Mouse (Mus musculus): Measurements from ENCODE around the gene Nlrx1. TPM values are rescaled to one million over a fixed set of nuclear protein-coding genes. Genes with fewer than 3 reads are reported as not detected.

Nlrx1 gene
- polyA plus RNA-seq, 1 experiment from 2014 or later: 3.2 TPM

DNA sequence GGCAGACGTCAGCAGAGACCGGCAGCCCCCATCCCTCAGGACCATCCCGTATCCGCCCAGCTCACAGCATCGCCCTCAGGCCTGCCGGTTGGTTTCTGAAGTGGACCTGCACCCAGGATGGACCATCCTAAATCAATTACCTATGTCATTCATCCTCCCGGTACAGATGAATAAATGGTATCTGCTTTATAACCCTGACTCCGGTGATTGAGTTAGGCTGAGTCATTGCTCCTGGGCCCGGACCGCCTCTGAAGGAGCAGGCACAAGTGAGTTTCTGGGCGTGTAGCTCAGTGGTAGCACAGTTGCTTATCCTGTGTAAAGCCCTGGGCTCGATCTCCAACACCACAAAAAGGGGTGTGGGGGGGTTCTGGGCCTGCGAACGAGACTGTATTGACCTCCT lies 7.0 kb downstream of the Nlrx1 start:
- Histone ChIP-seq H3K4me1 (replicated peaks; ENCODE audit: control insufficient read depth, insufficient read depth, low read length) (no peaks in the 10 kb centered on the region), H3K9ac (ENCODE audit: low read length) (no peak overlapping the region), H3K9me3 (ENCODE audit: control insufficient read depth, low read length) (no peaks in the 10 kb centered on the region), H3K36me3 (ENCODE audit: control insufficient read depth, insufficient read depth, low read length) (no peaks in the 10 kb centered on the region), H3K4me2 (ENCODE audit: low read depth, low read length, severe bottlenecking) (no peak overlapping the region), H3K27ac (ENCODE audit: low read depth, low read length) (no peak overlapping the region), H3K4me3 (ENCODE audit: low read depth, low read length) (no peak overlapping the region), H3K27me3 (ENCODE audit: control insufficient read depth, insufficient read depth, low read length) (no peaks in the 10 kb centered on the region)
- DNase-seq (ENCODE audit: low spot score) (no peak), ATAC-seq (replicated peaks; ENCODE audit: low FRiP score) (no peak)
- WGBS: 91% methylated on average over 14 of the region's 14 CpGs

- Histone ChIP-seq H3K4me3 (ENCODE audit: low read depth, low read length) (no peak overlapping the region), H3K4me2 (ENCODE audit: low read depth, low read length, severe bottlenecking) (no peak overlapping the region), H3K27ac (ENCODE audit: low read depth, low read length) (no peak overlapping the region), H3K36me3 (ENCODE audit: control insufficient read depth, insufficient read depth, low read length) (no peaks in the 10 kb centered on the region), H3K9me3 (ENCODE audit: control insufficient read depth, low read length) (no peaks in the 10 kb centered on the region), H3K27me3 (ENCODE audit: control insufficient read depth, insufficient read depth, low read length) (no peaks in the 10 kb centered on the region), H3K9ac (ENCODE audit: low read length) (no peak overlapping the region), H3K4me1 (replicated peaks; ENCODE audit: control insufficient read depth, insufficient read depth, low read length) (peaks cover 10% of the 10 kb centered on the region; the same call in 1 of the 2 replicates)
- DNase-seq (ENCODE audit: low spot score) (no peak), ATAC-seq (replicated peaks; ENCODE audit: low FRiP score) (no peak)
- WGBS: 84% methylated on average over 10 of the region's 10 CpGs
Measured at GRCm38 (mm10) chr9:44259014-44259413, 9.4 kb downstream of the Nlrx1 start.

GRCm38 (mm10) chr9:44256213-44256612 lies 12.2 kb downstream of the Nlrx1 start:
- H3K9me3 ChIP-seq (ENCODE audit: control insufficient read depth, low read length): no peaks in the 10 kb centered on the region
- ATAC-seq (replicated peaks; ENCODE audit: low FRiP score) (no peak), DNase-seq (ENCODE audit: low spot score) (no peak)
- 84% methylated on average over 8 of the region's 8 CpGs for WGBS
- no peak overlapping the region for H3K4me3 ChIP-seq (ENCODE audit: low read depth, low read length)
- H3K36me3 ChIP-seq (ENCODE audit: control insufficient read depth, insufficient read depth, low read length): no peaks in the 10 kb centered on the region
- H3K27me3 ChIP-seq (ENCODE audit: control insufficient read depth, insufficient read depth, low read length): no peaks in the 10 kb centered on the region
- no peak overlapping the region for H3K4me2 ChIP-seq (ENCODE audit: low read depth, low read length, severe bottlenecking)
- H3K4me1 ChIP-seq (replicated peaks; ENCODE audit: control insufficient read depth, insufficient read depth, low read length): peaks cover 11% of the 10 kb centered on the region; the same call in 1 of the 2 replicates
- H3K9ac ChIP-seq (ENCODE audit: low read length): no peak overlapping the region
- H3K27ac ChIP-seq (ENCODE audit: low read depth, low read length): no peak overlapping the region

DNA sequence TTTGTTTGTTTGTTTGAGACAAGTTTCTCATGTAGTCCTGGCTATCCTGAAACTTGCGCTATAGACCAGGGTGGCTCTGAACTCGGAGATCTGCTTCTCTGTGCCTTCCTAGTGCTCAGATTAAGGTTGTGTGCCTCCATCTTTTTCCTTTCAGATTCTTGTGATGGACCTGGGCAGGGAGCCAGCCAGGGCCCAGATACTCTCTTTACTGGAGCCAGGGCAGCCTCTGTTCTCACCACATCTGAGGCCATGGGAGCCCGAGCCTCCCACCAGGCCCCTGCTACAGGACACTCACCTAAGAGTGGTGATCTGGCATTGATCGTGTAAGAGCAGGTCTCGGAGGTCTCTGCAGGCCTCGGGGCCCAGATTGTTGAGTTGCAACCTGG lies 13.3 kb downstream of the Nlrx1 start:
- DNase-seq (ENCODE audit: low spot score) (no peak), ATAC-seq (replicated peaks; ENCODE audit: low FRiP score) (no peak; the same call in 1 of the 2 replicates)
- Histone ChIP-seq H3K4me3 (ENCODE audit: low read depth, low read length) (no peak overlapping the region), H3K9ac (ENCODE audit: low read length) (peak overlapping the region; percentile 5; the same call in 1 of the 2 replicates), H3K4me1 (replicated peaks; ENCODE audit: control insufficient read depth, insufficient read depth, low read length) (peaks cover 11% of the 10 kb centered on the region; the same call in 1 of the 2 replicates), H3K4me2 (ENCODE audit: low read depth, low read length, severe bottlenecking) (no peak overlapping the region), H3K27ac (ENCODE audit: low read depth, low read length) (peak overlapping the region; percentile 80), H3K9me3 (ENCODE audit: control insufficient read depth, low read length) (no peaks in the 10 kb centered on the region), H3K27me3 (ENCODE audit: control insufficient read depth, insufficient read depth, low read length) (no peaks in the 10 kb centered on the region), H3K36me3 (ENCODE audit: control insufficient read depth, insufficient read depth, low read length) (no peaks in the 10 kb centered on the region)
- 51% methylated on average over 6 of the region's 6 CpGs for WGBS

DNA sequence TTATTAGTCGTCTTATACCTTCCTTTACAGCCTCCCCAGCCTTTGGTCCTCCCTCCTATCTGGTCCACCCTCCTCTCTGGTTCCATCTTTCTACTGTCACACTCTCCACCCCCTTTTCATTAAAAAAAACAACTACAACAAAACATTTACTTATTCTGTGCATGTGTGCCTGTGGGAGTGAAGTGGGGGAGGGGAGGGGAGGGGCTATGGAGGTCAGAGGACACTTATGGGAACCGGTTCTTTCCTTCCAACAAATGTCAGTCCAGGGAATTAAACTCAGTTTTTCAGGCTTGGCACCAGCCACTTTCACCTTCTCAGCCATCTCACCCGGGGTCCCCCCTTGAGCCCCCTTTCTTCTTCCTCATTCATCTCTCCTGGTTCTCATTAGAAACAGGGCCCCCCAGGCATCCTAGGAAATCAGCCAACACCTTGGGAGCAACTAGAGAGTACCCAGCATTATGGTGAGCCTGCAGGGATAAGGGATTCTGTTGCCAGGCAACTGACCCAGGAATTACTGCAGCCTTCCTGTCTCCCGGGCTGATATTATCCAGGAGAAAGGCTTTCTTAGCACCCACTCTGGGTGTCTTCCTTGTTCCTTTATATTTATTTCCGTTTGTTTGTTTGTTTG lies 13.8 kb downstream of the Nlrx1 start:
- no peaks in the 10 kb centered on the region for H3K27me3 ChIP-seq (ENCODE audit: control insufficient read depth, insufficient read depth, low read length)
- no peaks in the 10 kb centered on the region for H3K36me3 ChIP-seq (ENCODE audit: control insufficient read depth, insufficient read depth, low read length)
- H3K4me1 ChIP-seq (replicated peaks; ENCODE audit: control insufficient read depth, insufficient read depth, low read length): peaks cover 11% of the 10 kb centered on the region; the same call in 1 of the 2 replicates
- DNase-seq (ENCODE audit: low spot score) (peak; percentile 65), ATAC-seq (replicated peaks; ENCODE audit: low FRiP score) (peak; percentile 69; the same call in 1 of the 2 replicates)
- 8% methylated on average over 5 of the region's 5 CpGs for WGBS
- no peak overlapping the region for H3K4me3 ChIP-seq (ENCODE audit: low read depth, low read length)
- no peak overlapping the region for H3K9ac ChIP-seq (ENCODE audit: low read length)
- H3K4me2 ChIP-seq (ENCODE audit: low read depth, low read length, severe bottlenecking): no peak overlapping the region
- no peaks in the 10 kb centered on the region for H3K9me3 ChIP-seq (ENCODE audit: control insufficient read depth, low read length)
- peak overlapping the region; percentile 80 for H3K27ac ChIP-seq (ENCODE audit: low read depth, low read length)

DNA sequence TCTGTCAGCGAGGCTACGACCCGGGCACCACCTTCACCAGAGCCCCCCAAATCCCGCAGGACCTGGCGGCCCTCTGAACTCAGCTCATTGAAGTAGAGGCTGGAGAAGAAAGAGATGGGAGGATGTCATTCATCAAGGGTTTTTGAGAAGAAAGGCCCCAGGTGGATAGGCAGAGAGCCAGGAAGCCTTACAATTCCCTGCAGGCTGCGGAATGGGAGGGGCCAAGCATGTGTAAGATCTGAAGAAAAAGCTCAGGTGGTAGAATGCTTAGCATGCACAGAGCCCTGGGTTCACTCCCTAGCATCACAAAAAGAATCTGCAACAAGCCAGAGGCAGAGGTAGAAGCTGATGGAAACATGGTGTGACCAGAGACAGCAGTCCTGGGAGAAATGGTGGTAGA lies 15.0 kb downstream of the Nlrx1 start:
- Histone ChIP-seq H3K27me3 (ENCODE audit: control insufficient read depth, insufficient read depth, low read length) (no peaks in the 10 kb centered on the region), H3K4me1 (replicated peaks; ENCODE audit: control insufficient read depth, insufficient read depth, low read length) (peaks cover 11% of the 10 kb centered on the region; the same call in 1 of the 2 replicates), H3K36me3 (ENCODE audit: control insufficient read depth, insufficient read depth, low read length) (no peaks in the 10 kb centered on the region), H3K9ac (ENCODE audit: low read length) (no peak overlapping the region), H3K4me3 (ENCODE audit: low read depth, low read length) (no peak overlapping the region), H3K4me2 (ENCODE audit: low read depth, low read length, severe bottlenecking) (no peak overlapping the region), H3K9me3 (ENCODE audit: control insufficient read depth, low read length) (no peaks in the 10 kb centered on the region), H3K27ac (ENCODE audit: low read depth, low read length) (no peak overlapping the region; the same call in 1 of the 2 replicates)
- ATAC-seq (replicated peaks; ENCODE audit: low FRiP score): no peak
- 72% methylated on average over 6 of the region's 6 CpGs for WGBS
- DNase-seq (ENCODE audit: low spot score): no peak

GRCm38 (mm10) chr9:44251314-44251713 lies 17.1 kb downstream of the Nlrx1 start, which contains the start of gene Pdzd3:
Pdzd3 (minus strand) TSS chr9:44251471.
- peaks cover 11% of the 10 kb centered on the region; the same call in 1 of the 2 replicates for H3K4me1 ChIP-seq (replicated peaks; ENCODE audit: control insufficient read depth, insufficient read depth, low read length)
- ATAC-seq (replicated peaks; ENCODE audit: low FRiP score) (no peak), DNase-seq (ENCODE audit: low spot score) (no peak)
- no peak within 1 kb of the TSS for H3K27ac ChIP-seq (ENCODE audit: low read depth, low read length)
- H3K9ac ChIP-seq (ENCODE audit: low read length): no peak within 1 kb of the TSS
- no peaks in the 10 kb centered on the region for H3K9me3 ChIP-seq (ENCODE audit: control insufficient read depth, low read length)
- H3K36me3 ChIP-seq (ENCODE audit: control insufficient read depth, insufficient read depth, low read length): no peaks in the 10 kb centered on the region
- H3K4me2 ChIP-seq (ENCODE audit: low read depth, low read length, severe bottlenecking): no peak within 1 kb of the TSS
- no peak within 1 kb of the TSS for H3K4me3 ChIP-seq (ENCODE audit: low read depth, low read length)
- H3K27me3 ChIP-seq (ENCODE audit: control insufficient read depth, insufficient read depth, low read length): no peaks in the 10 kb centered on the region
- WGBS: 88% methylated on average over 10 of the region's 10 CpGs

GRCm38 (mm10) chr9:44250445-44250844 lies 18.0 kb downstream of the Nlrx1 start:
- H3K27ac ChIP-seq (ENCODE audit: low read depth, low read length): no peak overlapping the region
- DNase-seq (ENCODE audit: low spot score): no peak
- H3K9ac ChIP-seq (ENCODE audit: low read length): no peak overlapping the region

More at GRCm38 (mm10) chr9:44250445-44250844, 18.0 kb downstream of the Nlrx1 start:
- 55% methylated on average over 4 of the region's 4 CpGs for WGBS
- ATAC-seq (replicated peaks; ENCODE audit: low FRiP score): no peak
- Histone ChIP-seq H3K4me1 (replicated peaks; ENCODE audit: control insufficient read depth, insufficient read depth, low read length) (peaks cover 11% of the 10 kb centered on the region; the same call in 1 of the 2 replicates), H3K4me3 (ENCODE audit: low read depth, low read length) (no peak overlapping the region), H3K9me3 (ENCODE audit: control insufficient read depth, low read length) (no peaks in the 10 kb centered on the region), H3K4me2 (ENCODE audit: low read depth, low read length, severe bottlenecking) (no peak overlapping the region), H3K27me3 (ENCODE audit: control insufficient read depth, insufficient read depth, low read length) (no peaks in the 10 kb centered on the region), H3K36me3 (ENCODE audit: control insufficient read depth, insufficient read depth, low read length) (no peaks in the 10 kb centered on the region)

Data from forebrain, embryonic 11.5 days (tissue).